Mouse (Mus musculus): ENCODE data around the gene Magi2. TPM values are rescaled to one million over a fixed set of nuclear protein-coding genes. Genes with fewer than 3 reads are reported as not detected.
A peak's percentile ranks its signal among the peaks of the same experiment; 100 is the strongest.

Gene Magi2
- polyA plus RNA-seq, 1 experiment from 2014 or later: 3.2 TPM

DNA sequence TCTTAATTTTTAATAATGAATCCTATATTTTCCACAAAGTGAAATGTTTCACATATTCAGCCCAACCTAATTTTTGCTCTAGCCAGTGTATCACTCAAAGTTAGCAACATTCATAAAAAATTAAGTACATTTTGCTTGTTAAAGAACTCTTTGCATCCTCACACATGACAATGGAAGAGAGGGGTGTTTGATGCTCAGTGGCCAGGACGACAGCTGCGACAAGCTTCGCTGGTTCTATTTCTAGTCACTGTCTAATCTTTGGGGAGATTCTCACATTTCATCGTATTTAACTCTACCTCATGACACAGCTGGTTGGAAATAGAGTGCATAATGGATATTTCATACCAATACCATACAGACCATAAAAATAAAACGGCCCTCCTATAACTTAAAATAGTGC lies 1379.7 kb downstream of the Magi2 start:
- DNase-seq (ENCODE audit: low spot score): no peak
- H3K9ac ChIP-seq (ENCODE audit: low read length): no peak overlapping the region
- H3K4me2 ChIP-seq (ENCODE audit: low read length): no peak overlapping the region
- H3K4me3 ChIP-seq (ENCODE audit: low read depth, low read length): no peak overlapping the region
- no peak for ATAC-seq (replicated peaks; ENCODE audit: low FRiP score, low TSS enrichment, low read depth)
- no peaks in the 10 kb centered on the region for H3K36me3 ChIP-seq (ENCODE audit: control insufficient read depth, insufficient read depth, low read length)
- WGBS: 92% methylated on average over 5 of the region's 5 CpGs
- H3K9me3 ChIP-seq (ENCODE audit: control insufficient read depth, low read length): no peaks in the 10 kb centered on the region
- H3K4me1 ChIP-seq (replicated peaks; ENCODE audit: control insufficient read depth, insufficient read depth, low read length): no peaks in the 10 kb centered on the region
- no peak overlapping the region for H3K27ac ChIP-seq (ENCODE audit: low read depth)
- no peaks in the 10 kb centered on the region for H3K27me3 ChIP-seq (replicated peaks; ENCODE audit: control insufficient read depth, insufficient read depth, low read length)

DNA sequence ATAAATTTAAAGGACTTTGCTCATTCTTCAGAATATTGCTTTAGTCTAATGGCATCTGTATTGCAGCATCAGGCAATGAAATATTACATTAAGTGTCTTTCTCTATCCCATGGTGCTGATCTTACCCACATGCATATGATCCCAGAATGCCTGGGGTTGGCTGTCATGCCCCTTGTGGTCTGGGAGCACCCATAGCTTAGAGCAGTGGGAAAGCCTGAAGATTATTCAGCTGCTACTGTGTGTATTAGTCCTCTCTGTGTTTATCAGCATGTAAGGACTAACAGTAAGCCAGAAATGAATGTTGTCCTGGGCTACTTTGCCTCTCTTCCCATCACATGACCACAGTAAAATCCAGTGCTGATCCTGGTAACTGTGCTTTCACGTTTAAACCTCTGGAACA lies 1380.7 kb downstream of the Magi2 start:
- no peak for ATAC-seq (replicated peaks; ENCODE audit: low FRiP score, low TSS enrichment, low read depth)
- WGBS: 79% methylated on average over 1 of the region's 1 CpGs
- no peak overlapping the region for H3K4me3 ChIP-seq (ENCODE audit: low read depth, low read length)

DNA sequence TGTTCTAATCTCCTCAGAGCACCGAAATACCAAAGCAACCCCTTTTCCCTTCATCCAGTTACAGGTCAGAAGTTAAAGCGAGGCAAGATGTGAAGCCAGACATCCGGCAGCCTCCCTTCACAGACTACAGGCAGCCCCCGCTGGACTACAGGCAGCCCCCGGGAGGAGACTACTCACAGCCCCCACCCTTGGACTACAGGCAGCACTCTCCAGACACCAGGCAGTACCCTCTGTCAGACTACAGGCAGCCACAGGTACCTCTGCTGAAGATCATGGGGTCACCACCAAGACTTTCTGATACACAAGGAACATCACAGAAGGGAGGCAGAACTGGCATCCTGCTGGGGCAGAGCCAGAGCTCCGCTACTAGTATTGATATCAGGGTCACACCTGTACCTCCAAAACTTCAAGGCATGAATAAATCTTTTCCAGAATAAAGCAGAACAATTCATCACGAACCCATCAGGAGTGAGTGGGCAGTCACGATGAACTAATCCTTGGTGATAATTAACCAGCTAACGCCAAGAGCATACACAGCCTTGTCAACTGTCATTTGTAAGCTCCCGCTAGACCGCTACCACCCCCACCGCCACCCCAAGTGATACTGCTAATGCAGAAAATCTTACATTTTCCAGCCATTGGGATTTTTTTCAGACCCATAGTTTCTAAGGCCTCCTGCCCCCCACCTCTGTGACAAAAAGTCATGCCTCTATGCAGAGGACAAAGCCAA lies 1382.5 kb downstream of the Magi2 start:
- DNase-seq (ENCODE audit: low spot score) (no peak), ATAC-seq (replicated peaks; ENCODE audit: low FRiP score, low TSS enrichment, low read depth) (no peak)
- Histone ChIP-seq H3K9ac (ENCODE audit: low read length) (no peak overlapping the region), H3K4me1 (replicated peaks; ENCODE audit: control insufficient read depth, insufficient read depth, low read length) (no peaks in the 10 kb centered on the region), H3K27ac (ENCODE audit: low read depth) (no peak overlapping the region), H3K9me3 (ENCODE audit: control insufficient read depth, low read length) (no peaks in the 10 kb centered on the region), H3K36me3 (ENCODE audit: control insufficient read depth, insufficient read depth, low read length) (no peaks in the 10 kb centered on the region), H3K4me3 (ENCODE audit: low read depth, low read length) (no peak overlapping the region), H3K4me2 (ENCODE audit: low read length) (no peak overlapping the region), H3K27me3 (replicated peaks; ENCODE audit: control insufficient read depth, insufficient read depth, low read length) (no peaks in the 10 kb centered on the region)
- WGBS: 85% methylated on average over 12 of the region's 12 CpGs

More for the DNA sequence above, 1380.7 kb downstream of the Magi2 start:
- DNase-seq (ENCODE audit: low spot score): no peak
- Histone ChIP-seq H3K36me3 (ENCODE audit: control insufficient read depth, insufficient read depth, low read length) (no peaks in the 10 kb centered on the region), H3K4me2 (ENCODE audit: low read length) (no peak overlapping the region), H3K27me3 (replicated peaks; ENCODE audit: control insufficient read depth, insufficient read depth, low read length) (no peaks in the 10 kb centered on the region), H3K9me3 (ENCODE audit: control insufficient read depth, low read length) (no peaks in the 10 kb centered on the region), H3K27ac (ENCODE audit: low read depth) (no peak overlapping the region), H3K4me1 (replicated peaks; ENCODE audit: control insufficient read depth, insufficient read depth, low read length) (no peaks in the 10 kb centered on the region), H3K9ac (ENCODE audit: low read length) (no peak overlapping the region)

GRCm38 (mm10) chr5:20610640-20611039 lies 1383.8 kb downstream of the Magi2 start:
- no peak overlapping the region for H3K27ac ChIP-seq (ENCODE audit: low read depth)
- no peaks in the 10 kb centered on the region for H3K9me3 ChIP-seq (ENCODE audit: control insufficient read depth, low read length)
- H3K27me3 ChIP-seq (replicated peaks; ENCODE audit: control insufficient read depth, insufficient read depth, low read length): no peaks in the 10 kb centered on the region
- no peak overlapping the region for H3K4me3 ChIP-seq (ENCODE audit: low read depth, low read length)
- no peaks in the 10 kb centered on the region for H3K36me3 ChIP-seq (ENCODE audit: control insufficient read depth, insufficient read depth, low read length)
- ATAC-seq (replicated peaks; ENCODE audit: low FRiP score, low TSS enrichment, low read depth) (no peak), DNase-seq (ENCODE audit: low spot score) (no peak)
- H3K4me1 ChIP-seq (replicated peaks; ENCODE audit: control insufficient read depth, insufficient read depth, low read length): no peaks in the 10 kb centered on the region
- no peak overlapping the region for H3K9ac ChIP-seq (ENCODE audit: low read length)
- no peak overlapping the region for H3K4me2 ChIP-seq (ENCODE audit: low read length)
- 75% methylated on average over 2 of the region's 2 CpGs for WGBS

- no peaks in the 10 kb centered on the region for H3K36me3 ChIP-seq (ENCODE audit: control insufficient read depth, insufficient read depth, low read length)
- DNase-seq (ENCODE audit: low spot score) (no peak), ATAC-seq (replicated peaks; ENCODE audit: low FRiP score, low TSS enrichment, low read depth) (no peak)
- no peak overlapping the region for H3K27ac ChIP-seq (ENCODE audit: low read depth)
- H3K9ac ChIP-seq (ENCODE audit: low read length): no peak overlapping the region
- no peak overlapping the region for H3K4me3 ChIP-seq (ENCODE audit: low read depth, low read length)
- H3K4me2 ChIP-seq (ENCODE audit: low read length): no peak overlapping the region
- no peaks in the 10 kb centered on the region for H3K27me3 ChIP-seq (replicated peaks; ENCODE audit: control insufficient read depth, insufficient read depth, low read length)
- H3K4me1 ChIP-seq (replicated peaks; ENCODE audit: control insufficient read depth, insufficient read depth, low read length): no peaks in the 10 kb centered on the region
- 90% methylated on average over 9 of the region's 9 CpGs for WGBS
- H3K9me3 ChIP-seq (ENCODE audit: control insufficient read depth, low read length): no peaks in the 10 kb centered on the region
Measured at GRCm38 (mm10) chr5:20612616-20613015, 1385.8 kb downstream of the Magi2 start.

GRCm38 (mm10) chr5:20614891-20615290 lies 1388.1 kb downstream of the Magi2 start:
- Histone ChIP-seq H3K4me3 (ENCODE audit: low read depth, low read length) (no peak overlapping the region), H3K27ac (ENCODE audit: low read depth) (no peak overlapping the region), H3K4me2 (ENCODE audit: low read length) (no peak overlapping the region), H3K4me1 (replicated peaks; ENCODE audit: control insufficient read depth, insufficient read depth, low read length) (no peaks in the 10 kb centered on the region), H3K9me3 (ENCODE audit: control insufficient read depth, low read length) (no peaks in the 10 kb centered on the region), H3K27me3 (replicated peaks; ENCODE audit: control insufficient read depth, insufficient read depth, low read length) (no peaks in the 10 kb centered on the region), H3K9ac (ENCODE audit: low read length) (no peak overlapping the region), H3K36me3 (ENCODE audit: control insufficient read depth, insufficient read depth, low read length) (no peaks in the 10 kb centered on the region)
- ATAC-seq (replicated peaks; ENCODE audit: low FRiP score, low TSS enrichment, low read depth) (no peak), DNase-seq (ENCODE audit: low spot score) (peak; percentile 37)
- 81% methylated on average over 4 of the region's 4 CpGs for WGBS

DNA sequence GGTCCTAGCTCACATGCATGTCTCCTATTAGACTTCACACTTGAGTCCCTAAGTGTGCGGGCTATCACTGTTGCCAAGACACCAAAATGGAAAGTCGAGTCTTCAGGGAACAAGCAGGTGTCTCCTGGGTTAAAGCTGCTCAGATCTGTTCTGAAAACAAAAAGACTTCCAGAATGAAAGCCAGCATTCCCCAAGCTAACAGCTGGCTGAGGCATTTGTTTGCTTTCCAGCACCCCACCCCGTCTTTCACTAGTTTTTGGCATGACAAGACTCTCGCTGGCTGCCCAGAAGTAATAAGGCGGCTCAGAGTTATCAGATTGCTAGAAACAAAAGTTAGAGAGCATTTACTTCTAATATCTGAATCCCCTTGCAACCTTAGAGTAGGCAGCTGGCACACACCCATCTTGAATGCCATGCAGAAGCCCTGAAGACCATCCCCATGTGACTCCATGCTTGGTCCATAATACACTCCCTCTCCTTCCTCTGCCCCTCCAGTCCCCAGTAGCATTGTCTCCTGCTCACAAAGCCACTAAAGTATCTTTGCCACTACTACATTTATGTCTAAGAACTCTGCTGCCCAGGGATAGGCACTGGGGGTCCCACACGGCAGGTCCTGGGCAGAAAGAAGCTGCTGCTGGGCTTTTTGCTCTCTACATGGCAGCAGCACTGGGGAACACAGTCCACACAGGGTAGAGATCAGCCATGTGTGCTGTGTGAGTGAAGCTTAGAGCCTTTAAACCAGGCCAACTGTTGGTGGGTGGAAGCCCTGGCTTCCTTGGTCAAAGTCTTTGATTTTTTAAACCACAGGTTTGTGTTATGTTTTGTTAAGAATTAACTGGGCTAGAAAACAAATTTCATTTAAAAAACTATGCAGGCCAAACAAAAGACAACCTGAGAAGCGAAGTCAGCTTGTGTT lies 1394.0 kb downstream of the Magi2 start:
- no peak overlapping the region for H3K4me3 ChIP-seq (ENCODE audit: low read depth, low read length)
- no peaks in the 10 kb centered on the region for H3K4me1 ChIP-seq (replicated peaks; ENCODE audit: control insufficient read depth, insufficient read depth, low read length)
- H3K9me3 ChIP-seq (ENCODE audit: control insufficient read depth, low read length): no peaks in the 10 kb centered on the region
- no peak overlapping the region for H3K27ac ChIP-seq (ENCODE audit: low read depth)
- peak; percentile 29 for DNase-seq (ENCODE audit: low spot score)
- H3K36me3 ChIP-seq (ENCODE audit: control insufficient read depth, insufficient read depth, low read length): no peaks in the 10 kb centered on the region
- no peak overlapping the region for H3K4me2 ChIP-seq (ENCODE audit: low read length)
- ATAC-seq (replicated peaks; ENCODE audit: low FRiP score, low TSS enrichment, low read depth): no peak
- no peaks in the 10 kb centered on the region for H3K27me3 ChIP-seq (replicated peaks; ENCODE audit: control insufficient read depth, insufficient read depth, low read length)
- WGBS: 61% methylated on average over 7 of the region's 7 CpGs
- no peak overlapping the region for H3K9ac ChIP-seq (ENCODE audit: low read length)

GRCm38 (mm10) chr5:20622417-20622816 lies 1395.6 kb downstream of the Magi2 start:
- DNase-seq (ENCODE audit: low spot score): no peak
- no peak overlapping the region for H3K4me2 ChIP-seq (ENCODE audit: low read length)
- no peak overlapping the region for H3K27ac ChIP-seq (ENCODE audit: low read depth)
- H3K9me3 ChIP-seq (ENCODE audit: control insufficient read depth, low read length): no peaks in the 10 kb centered on the region
- H3K36me3 ChIP-seq (ENCODE audit: control insufficient read depth, insufficient read depth, low read length): no peaks in the 10 kb centered on the region
- no peak overlapping the region for H3K4me3 ChIP-seq (ENCODE audit: low read depth, low read length)
- no peaks in the 10 kb centered on the region for H3K27me3 ChIP-seq (replicated peaks; ENCODE audit: control insufficient read depth, insufficient read depth, low read length)
- ATAC-seq (replicated peaks; ENCODE audit: low FRiP score, low TSS enrichment, low read depth): no peak
- WGBS: 82% methylated on average over 3 of the region's 3 CpGs
- no peaks in the 10 kb centered on the region for H3K4me1 ChIP-seq (replicated peaks; ENCODE audit: control insufficient read depth, insufficient read depth, low read length)
- H3K9ac ChIP-seq (ENCODE audit: low read length): no peak overlapping the region
